23 mouse cellular contexts compared by ENCODE assay signal in genomic region chr6:30644462-30644861, GRCm38 (mm10). TPM values are rescaled to one million over a fixed set of nuclear protein-coding genes. Genes with fewer than 3 reads are reported as not detected.
DNase-seq lines count a peak whose midpoint lies in the region; ATAC-seq and TF ChIP-seq lines count a peak whose summit lies in the region.
"Had no signal": no experiment of that assay in that cellular context is flagged by ENCODE, and none has a peak within 500 bp of the region (broad histone marks: within the 10 kb centered on the region; RNA-seq: fewer than 3 reads in every experiment).

No protein-coding gene starts in this region.

- WGBS in heart, embryonic 10.5 days = 80% methylated on average over 3 of the region's 3 CpGs
- 80% methylated on average over 3 of the region's 3 CpGs for WGBS in midbrain, embryonic 10.5 days
- WGBS in midbrain, embryonic 15.5 days = 41% methylated on average over 3 of the region's 3 CpGs

- no peak for DNase-seq in heart, embryonic 10.5 days (ENCODE audit: low spot score)
- no peak for DNase-seq in heart, postnatal 36 days
- no peak for DNase-seq in midbrain, embryonic 10.5 days (ENCODE audit: low spot score)
- no peak for DNase-seq in retina, postnatal 1 day
- DNase-seq in testis, postnatal 14 days (ENCODE audit: low spot score) = no peak
- DNase-seq: adrenal gland, postnatal 36 days; B cell, adult 2 months; cerebellum, adult 9-10 months; gastrocnemius, postnatal 36 days; heart, postnatal 14 days; kidney, postnatal 10 days; thymus, adult 2 months had no signal

- TF ChIP-seq CTCF in embryonic fibroblast, embryonic 13.5 days (IDR thresholded peaks at IDR 0.05; ENCODE audit: borderline replicate concordance, insufficient read depth, low read length) = no peak

- H3K36me3 ChIP-seq in heart, embryonic 10.5 days = 0 out of 2 replicates have a peak, but pooled peaks cover 2% of the 10 kb centered on the region
- H3K36me3 ChIP-seq in midbrain, embryonic 10.5 days = peaks cover 4% of the 10 kb centered on the region; the same call in 1 of the 2 replicates
- no peaks in the 10 kb centered on the region for H3K36me3 ChIP-seq in midbrain, embryonic 15.5 days (replicated peaks)
- H3K36me3 ChIP-seq: liver, embryonic 12.5 days; lung, embryonic 15.5 days; midbrain, embryonic 13.5 days had no signal

- no peak overlapping the region for H3K4me3 ChIP-seq in heart, embryonic 10.5 days
- no peak overlapping the region for H3K4me3 ChIP-seq in midbrain, embryonic 10.5 days
- H3K4me3 ChIP-seq in midbrain, embryonic 15.5 days = no peak overlapping the region
- H3K4me3 ChIP-seq in embryonic fibroblast, embryonic 13.5 days (ENCODE audit: insufficient read depth, low read length) = no peak overlapping the region
- H3K4me3 ChIP-seq: liver, embryonic 12.5 days; lung, embryonic 15.5 days; midbrain, embryonic 13.5 days; myocyte had no signal

- intact Hi-C loops in heart, postnatal 36 days (cut with DNase I) = no loop called here

- no peak for TF ChIP-seq POLR2A in embryonic fibroblast, embryonic 13.5 days (IDR thresholded peaks at IDR 0.05; ENCODE audit: low read depth, low read length)

- ATAC-seq in midbrain, embryonic 15.5 days (replicated peaks) = no peak
- ATAC-seq: inflammation-experienced regulatory T-cells, adult 6 months; liver, embryonic 12.5 days; midbrain, embryonic 13.5 days had no signal

- no peaks in the 10 kb centered on the region for H3K27me3 ChIP-seq in heart, embryonic 10.5 days (ENCODE audit: insufficient read depth, poor library complexity, severe bottlenecking)
- H3K27me3 ChIP-seq in midbrain, embryonic 10.5 days (ENCODE audit: low read depth, poor library complexity, severe bottlenecking) = 0 out of 2 replicates have a peak, but pooled peaks cover 4% of the 10 kb centered on the region
- no peaks in the 10 kb centered on the region for H3K27me3 ChIP-seq in midbrain, embryonic 15.5 days (replicated peaks)
- H3K27me3 ChIP-seq: lung, embryonic 15.5 days; midbrain, embryonic 13.5 days had no signal

- no peak overlapping the region for H3K4me2 ChIP-seq in midbrain, embryonic 15.5 days
- H3K4me2 ChIP-seq: heart, embryonic 11.5 days; liver, embryonic 12.5 days; lung, embryonic 15.5 days; midbrain, embryonic 13.5 days had no signal

- H3K9ac ChIP-seq in midbrain, embryonic 15.5 days = no peak overlapping the region
- H3K9ac ChIP-seq: liver, embryonic 12.5 days; lung, embryonic 15.5 days; midbrain, embryonic 13.5 days had no signal

- no peaks in the 10 kb centered on the region for H3K9me3 ChIP-seq in heart, embryonic 10.5 days
- peaks cover 10% of the 10 kb centered on the region for H3K9me3 ChIP-seq in midbrain, embryonic 10.5 days (replicated peaks)
- no peaks in the 10 kb centered on the region for H3K9me3 ChIP-seq in midbrain, embryonic 15.5 days
- H3K9me3 ChIP-seq: liver, embryonic 12.5 days; lung, embryonic 15.5 days; midbrain, embryonic 13.5 days had no signal

- peaks cover 41% of the 10 kb centered on the region for H3K4me1 ChIP-seq in heart, embryonic 10.5 days
- peaks cover 18% of the 10 kb centered on the region for H3K4me1 ChIP-seq in midbrain, embryonic 10.5 days
- H3K4me1 ChIP-seq in midbrain, embryonic 15.5 days = 0 out of 2 replicates have a peak, but pooled peaks cover 3% of the 10 kb centered on the region
- peaks cover 3% of the 10 kb centered on the region for H3K4me1 ChIP-seq in embryonic fibroblast, embryonic 13.5 days (ENCODE audit: control insufficient read depth, insufficient read depth, low read length)

- H3K27ac ChIP-seq in heart, embryonic 10.5 days = peak overlapping the region; percentile 42; the same call in 1 of the 2 replicates
- H3K27ac ChIP-seq in midbrain, embryonic 10.5 days (replicated peaks) = peak overlapping the region; percentile 70
- no peak overlapping the region for H3K27ac ChIP-seq in midbrain, embryonic 15.5 days
- H3K27ac ChIP-seq in embryonic fibroblast, embryonic 13.5 days (ENCODE audit: insufficient read depth, low read length) = peak overlapping the region; percentile 9; the same call in 1 of the 2 replicates
- H3K27ac ChIP-seq: liver, embryonic 12.5 days; lung, embryonic 15.5 days; midbrain, embryonic 13.5 days had no signal

RNA-seq across cellular contexts. Expression of gene Cpa1, which starts 5.4 kb away (rescaled TPM):
- 3.9 and 4.3 TPM in 2 replicates for polyA plus RNA-seq in heart, embryonic 10.5 days (2016; fragmentation: Nextera tagmentation; extraction: Ambion mirVana)
- under 1 TPM in 1 of 2 experiments, not detected in 1; 0.27 TPM for total RNA-seq in heart, postnatal 36 days (2021)
- polyA plus RNA-seq in midbrain, embryonic 10.5 days (2016; fragmentation: Nextera tagmentation; extraction: Ambion mirVana) = 0.19 TPM in 1 of 2 replicates, not detected in the other
- polyA plus RNA-seq in midbrain, embryonic 15.5 days (2015; fragmentation: Nextera tagmentation; extraction: Ambion mirVana) = 0.63 and 0.89 TPM in 2 replicates
- polyA plus RNA-seq in embryonic fibroblast, embryonic 13.5 days (2011; ENCODE audit: insufficient read length, low read depth, missing spikeins) = not detected in 2 replicates
- total RNA-seq: adrenal gland, postnatal 36 days; gastrocnemius, postnatal 36 days; left cerebral cortex, adult 8-10 months had no signal
- polyA plus RNA-seq: cortical plate, adult 2 months; inflammation-experienced regulatory T-cells, adult 6 months; thymus, adult 2 months had no signal

RNA-seq across cellular contexts. Expression of gene Cpa5, which starts 33.7 kb away (rescaled TPM):
- polyA plus RNA-seq in heart, embryonic 10.5 days (2016; fragmentation: Nextera tagmentation; extraction: Ambion mirVana) = 0.97 and 2.1 TPM in 2 replicates
- total RNA-seq in heart, postnatal 36 days (2021) = not detected
- 0.30 and 0.74 TPM in 2 replicates for polyA plus RNA-seq in midbrain, embryonic 10.5 days (2016; fragmentation: Nextera tagmentation; extraction: Ambion mirVana)
- polyA plus RNA-seq in midbrain, embryonic 15.5 days (2015; fragmentation: Nextera tagmentation; extraction: Ambion mirVana) = not detected in 2 replicates
- polyA plus RNA-seq in embryonic fibroblast, embryonic 13.5 days (2011; ENCODE audit: insufficient read length, low read depth, missing spikeins) = not detected in 2 replicates
- total RNA-seq: adrenal gland, postnatal 36 days; gastrocnemius, postnatal 36 days; heart, postnatal 14 days; left cerebral cortex, adult 8-10 months had no signal
- polyA plus RNA-seq: inflammation-experienced regulatory T-cells, adult 6 months; liver, embryonic 12.5 days; lung, embryonic 15.5 days; midbrain, embryonic 13.5 days; myocyte; small intestine, adult 2 months; thymus, adult 2 months had no signal

RNA-seq across cellular contexts. Expression of gene Cep41, which starts 49.1 kb away (rescaled TPM):
- polyA plus RNA-seq in heart, embryonic 10.5 days (2016; fragmentation: Nextera tagmentation; extraction: Ambion mirVana) = 12.5 and 15.3 TPM in 2 replicates
- total RNA-seq in heart, postnatal 36 days (2021) = 1 to 10 TPM; 2.5 to 2.7 TPM
- polyA plus RNA-seq in midbrain, embryonic 10.5 days (2016; fragmentation: Nextera tagmentation; extraction: Ambion mirVana) = 19.8 and 24.0 TPM in 2 replicates
- 13.6 and 14.0 TPM in 2 replicates for polyA plus RNA-seq in midbrain, embryonic 15.5 days (2015; fragmentation: Nextera tagmentation; extraction: Ambion mirVana)
- polyA plus RNA-seq in embryonic fibroblast, embryonic 13.5 days (2011; ENCODE audit: insufficient read length, low read depth, missing spikeins) = 8.7 and 14.9 TPM in 2 replicates
